Mouse (Mus musculus) hindlimb bud, embryonic 11.5 days (tissue): ENCODE measurements at regions not wholly inside any gene's neighbourhood (a gene's known extent, or its start where the extent isn't known, plus 50 kb on each side); places are given as distances from the start of the nearest gene placed in this dataset.
"Not testable (repeated sequence)": the region's sequence is repeated elsewhere in the genome, so short reads cannot be mapped to it uniquely, and the experiment has no call there.

ENCODE experiments used
- DNase-seq: peaks from one replicate; pipeline ENCODE4 v3.0.0-alpha.2; 2012; ENCODE audit warnings: low read depth, low spot score; ENCODE audit errors: extremely low spot score

DNA sequence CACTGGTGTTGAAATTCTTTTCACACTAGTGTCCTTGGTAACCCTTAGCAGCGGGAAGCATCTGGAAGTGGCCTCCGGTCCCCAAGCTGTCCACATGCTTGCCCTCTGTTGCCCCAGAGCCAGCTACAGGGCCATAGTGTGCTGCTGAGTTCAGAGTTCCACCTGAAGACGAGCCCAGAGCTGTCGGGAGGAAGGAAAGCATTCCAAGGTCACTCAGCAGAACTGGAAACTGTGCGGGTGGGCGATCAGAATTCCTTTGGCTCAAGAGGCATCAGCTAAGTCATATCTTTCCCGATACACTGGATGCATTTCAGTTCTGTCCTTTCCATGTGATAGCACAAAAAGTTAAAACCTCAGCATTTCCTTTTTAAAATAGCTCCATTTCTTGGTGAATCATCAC, 170.6 kb upstream of the Gm10306 start:
- no peak for DNase-seq

DNA sequence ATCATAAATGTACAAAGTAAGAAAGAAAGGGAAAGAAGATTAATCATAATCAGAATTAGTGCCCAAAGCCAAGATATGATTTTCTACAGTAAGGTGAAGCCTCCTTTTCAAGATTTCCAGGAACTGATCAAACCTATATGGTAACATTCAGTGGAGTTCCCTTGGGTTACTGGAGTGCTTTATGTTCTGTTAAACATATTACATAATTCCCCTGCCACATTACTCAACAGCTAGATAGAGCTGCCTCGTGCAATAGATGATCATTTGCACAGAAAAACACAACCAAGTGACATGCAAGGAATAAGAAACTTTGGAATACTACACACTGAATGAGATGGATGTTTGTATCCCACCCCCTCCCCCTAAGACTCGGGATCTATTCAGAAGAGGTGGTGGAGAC, 168.0 kb upstream of the Gm10306 start:
- no peak for DNase-seq

DNA sequence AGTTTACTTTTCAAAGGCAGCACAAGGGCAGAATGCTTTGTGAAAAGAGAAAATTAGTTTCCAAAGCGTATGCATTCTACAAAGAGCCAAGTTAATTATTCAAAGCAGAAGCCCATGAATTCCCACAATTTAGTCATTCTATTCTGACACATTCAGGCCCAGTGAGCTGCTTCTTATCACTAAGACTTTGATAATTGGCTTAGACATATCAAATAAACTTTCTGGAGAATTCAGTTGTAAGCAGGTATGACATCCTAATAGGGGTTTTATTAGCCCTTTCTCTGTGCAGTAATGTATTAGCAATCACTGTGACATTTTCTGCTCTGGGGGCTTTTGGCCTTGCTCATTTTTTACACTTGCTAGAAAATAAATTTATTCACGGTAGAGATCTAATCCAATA, 161.9 kb upstream of the Gm10306 start:
- DNase-seq: no peak

- no peak for DNase-seq
Measured at GRCm38 (mm10) chr4:94397284-94397683, 159.1 kb upstream of the Gm10306 start.

DNA sequence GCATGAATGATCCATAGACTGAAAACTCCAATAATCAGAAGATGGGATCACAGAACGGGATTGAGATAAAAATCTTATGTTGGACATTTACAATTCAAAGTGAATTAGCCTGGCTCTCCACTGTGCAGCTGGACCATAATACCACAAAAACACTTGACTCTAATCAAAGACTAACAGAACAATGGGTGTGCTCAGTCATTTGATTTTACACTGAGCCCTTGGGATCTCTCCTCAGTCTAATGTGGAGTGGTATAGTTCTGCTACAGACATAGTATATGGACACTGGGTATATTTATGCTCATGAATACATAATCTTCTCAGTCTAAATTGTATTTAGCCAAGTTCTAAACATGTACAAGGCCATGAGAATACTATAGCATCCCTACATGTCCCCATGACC, 149.4 kb upstream of the Gm10306 start:
- no peak for DNase-seq

GRCm38 (mm10) chr4:94407503-94407902, 148.8 kb upstream of the Gm10306 start:
- DNase-seq: no peak

- DNase-seq: no peak
Measured at GRCm38 (mm10) chr4:94412661-94413060, 143.7 kb upstream of the Gm10306 start.

DNA sequence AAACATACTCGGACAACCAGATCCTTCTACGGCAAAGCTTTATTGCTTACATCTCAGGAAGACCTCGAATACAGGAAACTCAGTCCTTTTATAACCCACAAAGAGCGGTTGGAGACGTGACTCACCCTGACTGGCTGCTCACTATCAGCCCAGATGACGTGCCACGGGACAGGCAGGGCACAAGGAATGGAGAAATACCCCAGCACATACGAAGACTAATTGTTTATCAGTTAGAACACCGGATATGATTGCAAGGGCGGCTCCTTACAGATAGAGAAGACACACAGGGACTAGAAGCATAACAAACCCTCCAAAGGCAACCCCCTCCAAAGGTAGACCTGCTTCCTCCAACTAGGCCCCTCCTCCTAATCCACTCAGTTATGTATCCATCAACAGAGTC, 130.8 kb upstream of the Gm10306 start:
- DNase-seq: not testable (repeated sequence)

GRCm38 (mm10) chr4:94427581-94427980, 128.8 kb upstream of the Gm10306 start:
- DNase-seq: no peak

DNA sequence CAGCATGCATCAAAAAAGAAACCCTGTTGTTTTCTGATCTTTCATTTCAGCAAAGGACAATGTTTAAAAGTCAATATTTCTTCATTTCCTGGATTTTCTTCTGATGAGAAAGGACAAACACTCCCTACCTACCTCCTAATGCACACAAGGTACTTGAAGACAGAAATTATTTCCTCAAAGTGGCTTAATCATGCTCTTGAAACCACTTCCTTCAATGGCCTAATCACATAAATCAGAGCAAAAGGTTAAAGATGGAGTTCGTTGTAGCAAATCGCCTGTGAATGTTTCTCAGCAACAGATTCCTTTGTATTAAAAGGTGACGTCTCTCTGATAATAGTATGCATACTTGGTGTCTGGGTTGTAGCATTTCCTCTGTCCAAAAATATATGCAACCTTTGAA, 124.3 kb upstream of the Gm10306 start:
- DNase-seq: no peak

GRCm38 (mm10) chr4:94437717-94438435, 118.5 kb upstream of the Gm10306 start:
- DNase-seq: no peak

- no peak for DNase-seq
Measured at GRCm38 (mm10) chr4:94439159-94439836, 117.0 kb upstream of the Gm10306 start.

DNA sequence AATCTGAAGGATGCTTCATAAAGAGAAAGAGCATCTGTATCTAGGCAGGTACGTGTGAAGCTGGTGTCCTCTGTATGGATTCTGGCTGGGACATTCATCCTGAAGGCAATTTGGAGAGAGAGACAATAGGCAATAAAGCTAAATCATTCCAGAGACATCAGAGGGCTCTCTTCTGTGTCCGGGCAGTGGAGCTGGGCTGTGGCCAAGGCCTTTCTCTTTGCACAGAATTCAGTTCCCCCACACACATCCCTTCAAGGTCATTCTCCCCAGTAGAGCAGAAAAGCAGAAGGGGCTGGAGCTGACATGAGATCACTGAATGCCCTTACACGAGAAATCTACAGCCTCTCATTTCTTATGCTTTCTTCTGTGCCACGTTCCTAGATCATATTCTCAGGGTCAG, 109.7 kb upstream of the Gm10306 start:
- DNase-seq: no peak
